Mouse (Mus musculus) small intestine, adult 2 months (tissue): Measurements from ENCODE around the gene BC029722.

Source experiments
- CTCF ChIP-seq: fragments of 200-500 bp; IDR thresholded peaks from 2 replicates; pipeline ENCODE4 v1.5.1; 2012; ENCODE audit warnings: low read depth, mild to moderate bottlenecking, control low read depth, inconsistent platforms, low read length, moderate library complexity, mixed read lengths; ENCODE audit not compliant: insufficient replicate concordance, insufficient read length; ENCODE audit errors: extremely low read depth
- POLR2A ChIP-seq: fragments of 200-500 bp; IDR thresholded peaks from 2 replicates; pipeline ENCODE4 v1.6.1; 2012; ENCODE audit warnings: low read depth, mild to moderate bottlenecking, control low read depth, inconsistent platforms, low read length, moderate library complexity

DNA sequence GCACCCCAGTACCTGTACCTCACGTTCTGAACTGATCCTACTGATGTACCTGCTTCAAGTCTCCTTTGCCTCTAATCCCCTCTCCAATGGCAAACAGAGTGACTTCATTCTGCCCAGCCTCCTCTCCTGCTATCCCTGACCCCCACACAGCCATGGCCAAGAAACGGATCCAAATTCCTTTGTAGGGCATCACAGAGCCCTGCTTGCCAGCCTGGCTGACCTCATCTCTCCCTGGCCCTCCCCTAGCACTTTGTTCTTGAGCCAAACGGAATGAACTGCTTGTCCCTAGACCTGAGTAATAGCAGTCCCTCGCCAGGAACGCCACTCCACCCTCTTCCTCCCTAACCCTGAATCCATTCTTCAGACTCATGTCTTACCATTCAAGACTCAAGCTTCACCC lies 12.7 kb downstream of the BC029722 start:
- no peak for TF ChIP-seq CTCF
- TF ChIP-seq POLR2A: no peak
